Mouse (Mus musculus) embryonic facial prominence, embryonic 14.5 days (tissue): ENCODE measurements around the gene Zfp839. TPM values are rescaled to one million over a fixed set of nuclear protein-coding genes. Genes with fewer than 3 reads are reported as not detected.
A peak's percentile ranks its signal among the peaks of the same experiment; 100 is the strongest.

Experiments
- ATAC-seq: fragments of 200-750 bp; cut with Nextera tagmentation; 2 replicates; pipeline ENCODE4 v1.8.0; 2017; ENCODE audit warnings: low read depth, moderate number of reproducible peaks, moderate TSS enrichment
- DNase-seq: peaks from one replicate; pipeline ENCODE4 v3.0.0-alpha.2; 2015; ENCODE audit warnings: low spot score
- H3K27ac ChIP-seq: fragments of 300-500 bp; sonication (generic); replicated peaks from 2 replicates; pipeline ENCODE4 v1.5.1; 2014; ENCODE audit warnings: low read depth, mild to moderate bottlenecking, low read length, moderate library complexity
- H3K27me3 ChIP-seq: fragments of 300-500 bp; sonication (generic); replicated peaks from 2 replicates; pipeline ENCODE4 v1.6.1; 2014; ENCODE audit warnings: low read length; ENCODE audit not compliant: control insufficient read depth, insufficient read depth
- H3K36me3 ChIP-seq: fragments of 300-500 bp; sonication (generic); 2 replicates; pipeline ENCODE4 v1.6.1; 2014; ENCODE audit warnings: low read length, mixed read lengths; ENCODE audit not compliant: control insufficient read depth, insufficient read depth
- H3K4me1 ChIP-seq: fragments of 300-500 bp; sonication (generic); 2 replicates; pipeline ENCODE4 v1.6.1; 2014; ENCODE audit warnings: antibody characterized with exemption, low read length; ENCODE audit not compliant: control insufficient read depth, insufficient read depth
- H3K4me2 ChIP-seq: fragments of 300-500 bp; sonication (generic); 2 replicates; pipeline ENCODE4 v1.6.1; 2014; ENCODE audit warnings: low read depth, mild to moderate bottlenecking, low read length, moderate library complexity, mixed read lengths
- H3K4me3 ChIP-seq: fragments of 300-500 bp; sonication (generic); 2 replicates; pipeline ENCODE4 v1.5.1; 2014; ENCODE audit warnings: low read depth, mild to moderate bottlenecking, low read length
- H3K9ac ChIP-seq: fragments of 300-500 bp; sonication (generic); 2 replicates; pipeline ENCODE4 v1.6.1; 2014; ENCODE audit warnings: low read depth, mild to moderate bottlenecking, low read length, moderate library complexity, mixed read lengths
- H3K9me3 ChIP-seq: fragments of 300-500 bp; sonication (generic); 2 replicates; pipeline ENCODE4 v1.6.1; 2016; ENCODE audit warnings: low read length; ENCODE audit not compliant: control insufficient read depth
- WGBS: fragments of 180-500 bp; shearing (Covaris S2); extraction: QIAGEN DNeasy Blood & Tissue Kit; methylation state at CpG from one replicate; pipeline ENCODE4 v1.1.7; 2014; 5-methylcytosine and 5-hydroxymethylcytosine counted together
- polyA plus RNA-seq: library from polyadenylated mRNA; unstranded; fragments of >200 nt; fragmentation: Nextera tagmentation; extraction: Ambion mirVana; gene quantifications from 2 replicates; pipeline ENCODE4 v1.2.1, GENCODE M21; 2014

Zfp839 gene
- polyA plus RNA-seq, 1 experiment from 2014 or later, result 2.4 TPM

GRCm38 (mm10) chr12:110903536-110903935, 53.5 kb downstream of the Zfp839 start:
- H3K4me3 ChIP-seq, result no peak overlapping the region
- H3K9me3 ChIP-seq, result no peaks in the 10 kb centered on the region
- ATAC-seq, result no peak
- no peak overlapping the region for H3K27ac ChIP-seq
- 94% methylated on average over 2 of the region's 2 CpGs for WGBS
- no peak overlapping the region for H3K4me2 ChIP-seq
- H3K27me3 ChIP-seq, result no peaks in the 10 kb centered on the region
- DNase-seq, result no peak
- peaks cover 6% of the 10 kb centered on the region; the same call in 1 of the 2 replicates for H3K4me1 ChIP-seq
- H3K9ac ChIP-seq, result no peak overlapping the region
- no peaks in the 10 kb centered on the region for H3K36me3 ChIP-seq

GRCm38 (mm10) chr12:110907845-110908244, 57.8 kb downstream of the Zfp839 start:
- H3K4me2 ChIP-seq, result no peak overlapping the region
- H3K36me3 ChIP-seq, result no peaks in the 10 kb centered on the region
- no peaks in the 10 kb centered on the region for H3K27me3 ChIP-seq
- DNase-seq (no peak), ATAC-seq (0 out of 2 replicates have a peak, but pooled peaks have one; percentile 18)
- no peak overlapping the region for H3K9ac ChIP-seq
- H3K9me3 ChIP-seq, result no peaks in the 10 kb centered on the region
- 83% methylated on average over 3 of the region's 3 CpGs for WGBS
- H3K4me1 ChIP-seq, result peaks cover 7% of the 10 kb centered on the region; the same call in 1 of the 2 replicates
- H3K4me3 ChIP-seq, result no peak overlapping the region
- peak overlapping the region; percentile 19; the same call in 1 of the 2 replicates for H3K27ac ChIP-seq

GRCm38 (mm10) chr12:110909962-110910361, 59.9 kb downstream of the Zfp839 start:
- H3K36me3 ChIP-seq, result no peaks in the 10 kb centered on the region
- no peak overlapping the region for H3K4me2 ChIP-seq
- H3K9me3 ChIP-seq, result no peaks in the 10 kb centered on the region
- H3K27ac ChIP-seq, result no peak overlapping the region
- no peak overlapping the region for H3K4me3 ChIP-seq
- peaks cover 7% of the 10 kb centered on the region; the same call in 1 of the 2 replicates for H3K4me1 ChIP-seq
- no peak for DNase-seq
- ATAC-seq, result no peak
- WGBS, result 91% methylated on average over 2 of the region's 2 CpGs
- no peak overlapping the region for H3K9ac ChIP-seq
- H3K27me3 ChIP-seq, result no peaks in the 10 kb centered on the region

GRCm38 (mm10) chr12:110915761-110916160, 65.7 kb downstream of the Zfp839 start:
- H3K4me3 ChIP-seq, result no peak overlapping the region
- no peaks in the 10 kb centered on the region for H3K4me1 ChIP-seq
- DNase-seq (peak; percentile 10), ATAC-seq (no peak)
- H3K27me3 ChIP-seq, result no peaks in the 10 kb centered on the region
- no peaks in the 10 kb centered on the region for H3K9me3 ChIP-seq
- 82% methylated on average over 9 of the region's 9 CpGs for WGBS
- peaks cover 36% of the 10 kb centered on the region for H3K36me3 ChIP-seq
- H3K27ac ChIP-seq, result no peak overlapping the region
- no peak overlapping the region for H3K9ac ChIP-seq
- no peak overlapping the region for H3K4me2 ChIP-seq

Other genes with a start within 250 kb of the Zfp839 start
- 60.5 and 69.2 TPM in 2 replicates for gene Dync1h1, start 248.8 kb upstream of the Zfp839 start, polyA plus RNA-seq
- not detected in 2 replicates for gene 1700001K19Rik, start 167.6 kb upstream of the Zfp839 start, polyA plus RNA-seq
- gene Hsp90aa1, start 147.5 kb upstream of the Zfp839 start, polyA plus RNA-seq, result 763 and 873 TPM in 2 replicates
- gene Wdr20, start 112.3 kb upstream of the Zfp839 start, polyA plus RNA-seq, result 18.3 and 21.1 TPM in 2 replicates
- 5.3 and 6.1 TPM in 2 replicates for gene Mok, start 9.3 kb upstream of the Zfp839 start, polyA plus RNA-seq
- gene Cinp, start 38.9 kb downstream of the Zfp839 start, polyA plus RNA-seq, result 74.7 and 75.0 TPM in 2 replicates
- 4.3 TPM in 2 replicates for gene Tecpr2, start 39.0 kb downstream of the Zfp839 start, polyA plus RNA-seq
- gene Ankrd9, start 128.8 kb downstream of the Zfp839 start, polyA plus RNA-seq, result 11.1 and 13.2 TPM in 2 replicates
- 16.8 and 18.0 TPM in 2 replicates for gene Rcor1, start 189.1 kb downstream of the Zfp839 start, polyA plus RNA-seq